Mouse (Mus musculus) adrenal gland, adult 2 months (tissue): ENCODE data around the gene Gclm. TPM values are rescaled to one million over a fixed set of nuclear protein-coding genes. Genes with fewer than 3 reads are reported as not detected.
"Not testable (repeated sequence)": the region's sequence is repeated elsewhere in the genome, so short reads cannot be mapped to it uniquely, and the experiment has no call there.

Experiments
- DNase-seq: peaks from one replicate; pipeline ENCODE4 v3.0.0; 2021
- polyA plus RNA-seq: library from polyadenylated mRNA; depleted of rRNA; stranded (reverse); fragments of >200 nt; gene quantifications from 2 replicates; pipeline ENCODE4 v1.2.3, GENCODE M21; 2012
- total RNA-seq, 2 experiments: library from RNA; stranded (reverse); gene quantifications; 2 replicates each; pipeline ENCODE4 v1.2.3; 2021

Gene Gclm
- total and polyA plus RNA-seq, 3 experiments, result 82.8 to 161 (median 97.9) TPM

GRCm38 (mm10) chr3:122235772-122236171 is 9.6 kb upstream of the Gclm start:
- no peak for DNase-seq

GRCm38 (mm10) chr3:122242876-122243275 is 2.5 kb upstream of the Gclm start:
- no peak for DNase-seq

GRCm38 (mm10) chr3:122243416-122244167 is 1.8 kb upstream of the Gclm start:
- DNase-seq, result no peak

GRCm38 (mm10) chr3:122244759-122245158 is 598 bp upstream of the Gclm start:
- no peak for DNase-seq

GRCm38 (mm10) chr3:122245878-122246332 is 548 bp downstream of the Gclm start:
- no peak for DNase-seq

- DNase-seq, result no peak
These were observed 1.0 kb downstream of the Gclm start for GRCm38 (mm10) chr3:122246406-122246805.

- no peak for DNase-seq
These were observed 1.8 kb downstream of the Gclm start for GRCm38 (mm10) chr3:122246986-122247767.

GRCm38 (mm10) chr3:122247768-122248100 is 2.4 kb downstream of the Gclm start:
- no peak for DNase-seq

- peak; percentile 68 for DNase-seq
These were observed 7.3 kb downstream of the Gclm start for GRCm38 (mm10) chr3:122252466-122253253.

GRCm38 (mm10) chr3:122254050-122254449 is 8.7 kb downstream of the Gclm start:
- DNase-seq, result not testable (repeated sequence)

GRCm38 (mm10) chr3:122269986-122270385 is 24.6 kb downstream of the Gclm start:
- DNase-seq, result no peak

GRCm38 (mm10) chr3:122272565-122272964 is 27.2 kb downstream of the Gclm start:
- not testable (repeated sequence) for DNase-seq

GRCm38 (mm10) chr3:122273407-122274240 is 28.3 kb downstream of the Gclm start:
- DNase-seq, result no peak

- DNase-seq, result peak; percentile 95
These were observed 29.1 kb downstream of the Gclm start, which contains the start of gene Dnttip2 for GRCm38 (mm10) chr3:122274241-122275024. Gene Dnttip2 (plus strand): TSS chr3:122274388.

GRCm38 (mm10) chr3:122275111-122275510 is 29.8 kb downstream of the Gclm start:
- DNase-seq, result no peak

- no peak for DNase-seq
These were observed 41.8 kb downstream of the Gclm start for GRCm38 (mm10) chr3:122287195-122287594.

GRCm38 (mm10) chr3:122288613-122289195 is 43.3 kb downstream of the Gclm start:
- DNase-seq, result no peak

GRCm38 (mm10) chr3:122289344-122289743 is 44.0 kb downstream of the Gclm start:
- not testable (repeated sequence) for DNase-seq

GRCm38 (mm10) chr3:122290696-122291095 is 45.3 kb downstream of the Gclm start:
- no peak for DNase-seq

- DNase-seq, result no peak
These were observed 46.5 kb downstream of the Gclm start for GRCm38 (mm10) chr3:122291828-122292227.
